Mouse (Mus musculus): Measurements from ENCODE around the gene Hmga1. TPM values are rescaled to one million over a fixed set of nuclear protein-coding genes. Genes with fewer than 3 reads are reported as not detected.

The Hmga1 gene
- total RNA-seq, 2 experiments from 2014 or later, result 182 to 334 TPM

- peak; percentile 56 for ATAC-seq (replicated peaks; ENCODE audit: low FRiP score, low TSS enrichment, poor library complexity, severe bottlenecking)
Measured at GRCm38 (mm10) chr17:27555512-27556172, 655 bp upstream of the Hmga1 start.

GRCm38 (mm10) chr17:27557181-27557926, 1.1 kb downstream of the Hmga1 start:
- ATAC-seq (replicated peaks; ENCODE audit: low FRiP score, low TSS enrichment, poor library complexity, severe bottlenecking), result peak; percentile 41; the same call in 1 of the 2 replicates

- ATAC-seq (replicated peaks; ENCODE audit: low FRiP score, low TSS enrichment, poor library complexity, severe bottlenecking), result no peak
Measured at GRCm38 (mm10) chr17:27557927-27558661, 1.8 kb downstream of the Hmga1 start.

GRCm38 (mm10) chr17:27558845-27559244, 2.5 kb downstream of the Hmga1 start:
- no peak for ATAC-seq (replicated peaks; ENCODE audit: low FRiP score, low TSS enrichment, poor library complexity, severe bottlenecking)

GRCm38 (mm10) chr17:27559596-27559995, 3.3 kb downstream of the Hmga1 start:
- ATAC-seq (replicated peaks; ENCODE audit: low FRiP score, low TSS enrichment, poor library complexity, severe bottlenecking), result no peak

GRCm38 (mm10) chr17:27560926-27561480, 4.7 kb downstream of the Hmga1 start:
- no peak for ATAC-seq (replicated peaks; ENCODE audit: low FRiP score, low TSS enrichment, poor library complexity, severe bottlenecking)

GRCm38 (mm10) chr17:27561809-27562526, 5.7 kb downstream of the Hmga1 start:
- ATAC-seq (replicated peaks; ENCODE audit: low FRiP score, low TSS enrichment, poor library complexity, severe bottlenecking), result no peak

- ATAC-seq (replicated peaks; ENCODE audit: low FRiP score, low TSS enrichment, poor library complexity, severe bottlenecking), result no peak
Measured at GRCm38 (mm10) chr17:27563771-27564244, 7.5 kb downstream of the Hmga1 start.

GRCm38 (mm10) chr17:27564391-27565162, 8.3 kb downstream of the Hmga1 start:
- ATAC-seq (replicated peaks; ENCODE audit: low FRiP score, low TSS enrichment, poor library complexity, severe bottlenecking), result peak; percentile 13; the same call in 1 of the 2 replicates

GRCm38 (mm10) chr17:27565163-27565941, 9.1 kb downstream of the Hmga1 start, which contains the start of gene AI413582:
AI413582 (minus strand) TSS chr17:27565756.
- peak; percentile 81 for ATAC-seq (replicated peaks; ENCODE audit: low FRiP score, low TSS enrichment, poor library complexity, severe bottlenecking)

- ATAC-seq (replicated peaks; ENCODE audit: low FRiP score, low TSS enrichment, poor library complexity, severe bottlenecking), result no peak
Measured at GRCm38 (mm10) chr17:27565942-27566267, 9.6 kb downstream of the Hmga1 start.

- ATAC-seq (replicated peaks; ENCODE audit: low FRiP score, low TSS enrichment, poor library complexity, severe bottlenecking), result no peak
Measured at GRCm38 (mm10) chr17:27568228-27568627, 11.9 kb downstream of the Hmga1 start.

GRCm38 (mm10) chr17:27571315-27571714, 15.0 kb downstream of the Hmga1 start:
- ATAC-seq (replicated peaks; ENCODE audit: low FRiP score, low TSS enrichment, poor library complexity, severe bottlenecking), result no peak

- peak; percentile 71 for ATAC-seq (replicated peaks; ENCODE audit: low FRiP score, low TSS enrichment, poor library complexity, severe bottlenecking)
Measured at GRCm38 (mm10) chr17:27573772-27574320, 17.5 kb downstream of the Hmga1 start.

GRCm38 (mm10) chr17:27574470-27575115, 18.3 kb downstream of the Hmga1 start:
- ATAC-seq (replicated peaks; ENCODE audit: low FRiP score, low TSS enrichment, poor library complexity, severe bottlenecking), result no peak

- ATAC-seq (replicated peaks; ENCODE audit: low FRiP score, low TSS enrichment, poor library complexity, severe bottlenecking), result no peak
Measured at GRCm38 (mm10) chr17:27575116-27575776, 18.9 kb downstream of the Hmga1 start.
